In genomic region chr15:30059808-30060207, GRCm38 (mm10) we compare ENCODE assay signal across 14 mouse cellular contexts.
"Had no signal": no experiment of that assay in that cellular context is flagged by ENCODE, and none has a peak within 500 bp of the region (broad histone marks: within the 10 kb centered on the region; RNA-seq: fewer than 3 reads in every experiment).

No protein-coding gene starts in this region.

- H3K4me2 ChIP-seq: limb, embryonic 12.5 days; liver, embryonic 13.5 days; midbrain, embryonic 13.5 days had no signal

- H3K27ac ChIP-seq: limb, embryonic 12.5 days; liver, embryonic 13.5 days; midbrain, embryonic 13.5 days had no signal

- ATAC-seq: inflammation-experienced regulatory T-cells, adult 6 months; intestine, postnatal 0 days; liver, postnatal 0 days; midbrain, embryonic 13.5 days had no signal

- H3K36me3 ChIP-seq: limb, embryonic 12.5 days; liver, embryonic 13.5 days; midbrain, embryonic 13.5 days had no signal

- H3K27me3 ChIP-seq: limb, embryonic 12.5 days; liver, embryonic 13.5 days; midbrain, embryonic 13.5 days had no signal

- H3K4me3 ChIP-seq: limb, embryonic 12.5 days; liver, embryonic 13.5 days; midbrain, embryonic 13.5 days had no signal

- DNase-seq: kidney, adult 8-10 months; kidney, postnatal 25 days; liver; liver, embryonic 13.5 days; liver, postnatal 0 days; lung, postnatal 36 days; right cerebral cortex, adult 18-20 months; spleen, adult 18-20 months; thymus, adult 18-20 months; thymus, postnatal 14 days had no signal

- H3K4me1 ChIP-seq: limb, embryonic 12.5 days; liver, embryonic 13.5 days; midbrain, embryonic 13.5 days had no signal

- H3K9me3 ChIP-seq: limb, embryonic 12.5 days; liver, embryonic 13.5 days; midbrain, embryonic 13.5 days had no signal

- H3K9ac ChIP-seq: limb, embryonic 12.5 days; liver, embryonic 13.5 days; liver, postnatal 0 days; midbrain, embryonic 13.5 days had no signal
